Mouse (Mus musculus): ENCODE measurements at regions not wholly inside any gene's neighbourhood (a gene's known extent, or its start where the extent isn't known, plus 50 kb on each side); places are given as distances from the start of the nearest gene placed in this dataset.

DNA sequence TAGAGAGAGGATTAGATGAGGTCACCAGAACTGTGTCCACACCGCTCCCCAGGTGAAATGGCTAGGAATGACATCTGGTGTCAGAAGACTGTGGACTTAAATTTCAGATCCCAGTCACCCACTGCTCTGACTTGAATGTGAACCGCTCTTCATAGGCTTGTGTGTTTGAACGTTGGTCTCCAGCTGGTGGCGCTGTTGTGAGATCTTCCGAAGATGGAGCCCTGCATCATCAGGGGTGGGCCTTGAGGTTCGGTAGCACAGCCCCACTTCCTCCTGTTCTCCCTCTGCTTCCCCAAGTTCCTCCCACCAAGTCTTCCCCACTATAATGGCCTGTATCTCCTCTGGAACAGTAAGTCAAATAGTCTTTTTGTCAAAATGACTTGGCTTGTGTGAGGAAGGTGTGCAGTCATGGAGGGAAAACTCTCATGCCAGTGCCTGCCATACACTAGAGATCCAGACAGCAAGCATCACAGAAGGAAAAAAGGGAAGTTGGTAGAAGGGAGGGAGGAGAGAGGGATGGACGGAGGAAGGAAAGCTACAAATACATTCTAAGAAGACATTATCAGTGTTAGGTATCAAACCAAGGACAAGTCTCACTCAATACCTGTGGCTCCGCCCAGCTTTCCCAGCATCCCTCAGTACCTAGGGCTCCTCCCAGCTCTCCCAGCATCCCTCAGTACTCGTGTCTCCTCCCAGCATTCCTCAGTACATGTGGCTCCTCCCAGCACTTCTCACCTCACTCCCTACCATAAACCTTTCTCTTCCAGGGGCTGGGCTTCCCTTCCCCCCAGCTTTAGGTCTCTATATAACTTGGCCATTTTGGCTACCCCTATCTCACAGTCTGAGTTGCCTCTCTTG is 423.9 kb upstream of the Jarid2 start:
- Histone ChIP-seq H3K36me3 (no peaks in the 10 kb centered on the region), H3K4me1 (no peaks in the 10 kb centered on the region), H3K4me3 (no peak overlapping the region), H3K9ac (no peak overlapping the region), H3K9me3 (no peaks in the 10 kb centered on the region), H3K4me2 (replicated peaks) (no peak overlapping the region), H3K27ac (no peak overlapping the region), H3K27me3 (no peaks in the 10 kb centered on the region)
- ATAC-seq (ENCODE audit: low FRiP score, low read depth) = no peak
- 80% methylated on average over 9 of the region's 9 CpGs for WGBS

DNA sequence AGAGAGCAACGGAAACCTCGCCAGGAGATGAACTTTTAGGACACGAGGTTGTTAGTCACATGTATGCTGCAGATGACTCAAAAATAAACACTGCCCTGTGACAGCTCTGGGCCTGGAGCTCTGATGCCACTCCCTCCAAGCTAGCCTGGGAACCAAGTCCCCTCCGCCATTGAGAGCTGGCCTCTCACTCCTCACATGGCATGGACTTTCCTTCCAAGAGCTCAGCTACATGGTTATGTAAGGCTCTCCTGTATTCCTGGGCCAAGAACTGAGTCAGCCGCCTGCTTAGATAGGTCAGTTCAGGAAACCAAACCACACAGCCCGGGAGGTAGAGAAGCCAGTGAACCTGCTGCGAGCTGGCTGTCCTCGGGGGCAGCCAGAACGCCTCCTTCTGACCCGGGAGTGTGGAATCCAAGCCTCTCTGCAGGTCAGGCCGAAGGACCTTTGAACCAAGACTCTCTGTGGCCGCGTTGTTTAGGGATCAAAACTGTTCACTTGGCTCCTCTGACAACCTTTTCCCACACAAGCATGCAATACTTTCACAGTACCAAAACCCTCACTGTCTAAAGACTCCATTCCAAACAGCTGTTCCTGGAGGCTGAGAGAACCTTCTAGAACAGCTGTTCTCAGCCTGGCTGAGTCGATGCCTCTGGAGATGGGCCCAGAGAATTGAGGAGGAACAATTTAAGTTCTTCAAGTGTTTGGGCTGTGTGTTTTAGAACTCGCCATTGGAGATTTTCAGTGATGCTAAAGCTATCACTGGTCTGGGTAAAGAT is 422.8 kb upstream of the Jarid2 start:
- 89% methylated on average over 15 of the region's 15 CpGs for WGBS
- H3K36me3 ChIP-seq = no peaks in the 10 kb centered on the region
- H3K4me3 ChIP-seq = no peak overlapping the region
- H3K4me1 ChIP-seq = no peaks in the 10 kb centered on the region
- no peak overlapping the region for H3K9ac ChIP-seq
- no peaks in the 10 kb centered on the region for H3K9me3 ChIP-seq
- no peak for ATAC-seq (ENCODE audit: low FRiP score, low read depth)
- no peak overlapping the region for H3K4me2 ChIP-seq (replicated peaks)
- no peak overlapping the region for H3K27ac ChIP-seq
- H3K27me3 ChIP-seq = no peaks in the 10 kb centered on the region

DNA sequence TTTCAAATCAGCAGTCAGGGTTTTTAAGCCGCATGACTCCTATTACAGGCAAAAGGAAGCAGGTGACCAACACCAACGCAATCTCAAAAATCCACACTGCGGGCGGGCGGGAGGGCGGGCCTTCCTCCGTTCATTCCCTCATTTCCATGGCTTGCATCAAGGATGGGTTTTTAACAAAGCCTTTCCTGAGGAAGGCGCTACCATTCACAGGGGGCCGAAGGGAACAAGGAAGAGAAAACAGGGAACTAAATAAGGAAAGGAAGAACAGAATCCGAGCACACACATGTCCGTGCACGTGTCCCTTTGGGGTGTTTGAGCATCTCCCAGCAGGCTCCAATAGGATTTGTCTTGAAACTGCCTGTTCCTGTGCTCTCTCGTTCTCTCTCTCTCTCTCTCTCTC is 421.0 kb upstream of the Jarid2 start:
- no peaks in the 10 kb centered on the region for H3K36me3 ChIP-seq
- no peak overlapping the region for H3K27ac ChIP-seq
- H3K9me3 ChIP-seq = no peaks in the 10 kb centered on the region
- no peaks in the 10 kb centered on the region for H3K27me3 ChIP-seq
- 67% methylated on average over 13 of the region's 13 CpGs for WGBS
- no peak for ATAC-seq (ENCODE audit: low FRiP score, low read depth)
- H3K4me3 ChIP-seq = no peak overlapping the region
- H3K4me1 ChIP-seq = no peaks in the 10 kb centered on the region
- no peak overlapping the region for H3K4me2 ChIP-seq (replicated peaks)
- no peak overlapping the region for H3K9ac ChIP-seq

DNA sequence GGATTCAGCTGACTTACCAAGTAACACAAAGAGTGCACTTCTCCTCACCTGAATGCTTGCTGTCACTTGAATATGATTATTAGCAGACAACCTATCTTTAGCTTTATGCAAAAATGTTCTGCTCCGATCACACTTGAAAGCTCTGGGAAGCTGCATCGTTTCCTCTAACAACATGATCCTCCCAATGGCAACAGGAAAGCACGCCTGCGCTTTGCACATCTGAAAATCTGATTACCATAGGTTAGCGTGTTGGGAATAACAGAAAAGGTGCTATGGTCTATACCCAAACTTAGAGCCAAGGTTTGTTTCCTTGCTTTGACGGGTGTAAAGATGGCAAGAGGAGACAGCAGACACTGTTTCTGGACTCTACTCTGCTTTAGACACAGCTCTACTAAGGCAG is 417.0 kb upstream of the Jarid2 start:
- Histone ChIP-seq H3K27me3 (no peaks in the 10 kb centered on the region), H3K27ac (no peak overlapping the region), H3K4me1 (peaks cover 4% of the 10 kb centered on the region; the same call in 1 of the 2 replicates), H3K4me3 (no peak overlapping the region), H3K9ac (no peak overlapping the region), H3K4me2 (replicated peaks) (no peak overlapping the region), H3K36me3 (no peaks in the 10 kb centered on the region), H3K9me3 (no peaks in the 10 kb centered on the region)
- 87% methylated on average over 6 of the region's 6 CpGs for WGBS
- ATAC-seq (ENCODE audit: low FRiP score, low read depth) = no peak

DNA sequence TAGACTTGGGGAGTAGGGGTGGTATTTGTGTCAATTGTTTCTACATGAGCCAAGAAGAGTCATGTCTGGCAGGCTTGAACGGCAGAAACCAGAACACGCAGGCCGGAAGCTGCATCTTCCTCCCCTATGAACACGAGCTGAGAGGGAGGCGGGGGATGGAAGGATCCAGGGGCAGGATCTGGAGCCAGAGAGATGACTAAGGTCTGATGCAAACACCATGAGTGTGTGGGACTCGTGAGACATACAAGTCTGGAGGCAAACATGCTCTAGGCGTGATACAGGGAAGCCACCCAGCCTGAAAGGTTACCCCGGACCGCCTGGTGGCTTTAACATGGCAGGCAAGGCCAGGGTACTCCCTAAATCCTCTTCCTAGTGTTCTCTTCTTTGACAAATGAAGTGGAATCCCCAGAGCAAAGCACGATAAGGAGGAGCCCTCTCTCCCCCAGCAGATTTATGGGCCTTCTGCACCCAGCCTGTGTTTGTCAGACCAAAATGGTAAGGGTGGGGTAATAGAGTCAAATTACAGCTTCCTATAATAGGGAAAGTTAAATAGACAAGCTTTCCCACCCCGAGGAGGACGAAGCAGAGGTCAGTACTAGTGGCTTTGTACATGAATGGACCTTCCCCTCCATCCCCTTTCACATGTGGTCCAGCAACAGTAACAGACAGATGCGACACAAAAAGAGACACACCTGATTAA is 412.4 kb upstream of the Jarid2 start:
- 72% methylated on average over 13 of the region's 13 CpGs for WGBS
- Histone ChIP-seq H3K36me3 (no peaks in the 10 kb centered on the region), H3K9me3 (no peaks in the 10 kb centered on the region), H3K9ac (no peak overlapping the region), H3K27me3 (no peaks in the 10 kb centered on the region), H3K4me3 (no peak overlapping the region), H3K27ac (no peak overlapping the region), H3K4me2 (replicated peaks) (no peak overlapping the region), H3K4me1 (peaks cover 4% of the 10 kb centered on the region; the same call in 1 of the 2 replicates)
- no peak for ATAC-seq (ENCODE audit: low FRiP score, low read depth)

DNA sequence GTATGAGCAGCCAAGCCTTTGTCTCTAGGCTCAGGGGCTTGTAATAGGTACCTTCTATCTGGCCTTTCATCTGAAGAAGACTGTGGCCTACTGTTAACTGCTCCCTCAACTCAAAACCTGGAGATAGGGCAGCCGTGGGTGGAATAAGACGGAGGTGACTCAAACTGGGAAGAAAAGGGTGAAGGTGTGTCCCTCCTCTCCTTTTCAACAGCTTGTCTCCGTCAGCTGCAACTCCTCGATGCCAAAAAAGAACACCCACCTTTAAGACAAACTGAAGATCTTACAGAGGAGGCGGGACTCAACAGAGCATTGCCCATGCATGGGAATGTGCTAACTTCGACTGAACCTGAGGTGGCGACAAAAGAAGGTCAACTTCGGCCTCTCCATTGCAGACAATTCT is 411.7 kb upstream of the Jarid2 start:
- Histone ChIP-seq H3K27me3 (no peaks in the 10 kb centered on the region), H3K4me3 (no peak overlapping the region), H3K27ac (no peak overlapping the region), H3K4me2 (replicated peaks) (no peak overlapping the region), H3K36me3 (no peaks in the 10 kb centered on the region), H3K9ac (no peak overlapping the region), H3K9me3 (no peaks in the 10 kb centered on the region), H3K4me1 (peaks cover 4% of the 10 kb centered on the region; the same call in 1 of the 2 replicates)
- WGBS = 87% methylated on average over 8 of the region's 8 CpGs
- ATAC-seq (ENCODE audit: low FRiP score, low read depth) = no peak

DNA sequence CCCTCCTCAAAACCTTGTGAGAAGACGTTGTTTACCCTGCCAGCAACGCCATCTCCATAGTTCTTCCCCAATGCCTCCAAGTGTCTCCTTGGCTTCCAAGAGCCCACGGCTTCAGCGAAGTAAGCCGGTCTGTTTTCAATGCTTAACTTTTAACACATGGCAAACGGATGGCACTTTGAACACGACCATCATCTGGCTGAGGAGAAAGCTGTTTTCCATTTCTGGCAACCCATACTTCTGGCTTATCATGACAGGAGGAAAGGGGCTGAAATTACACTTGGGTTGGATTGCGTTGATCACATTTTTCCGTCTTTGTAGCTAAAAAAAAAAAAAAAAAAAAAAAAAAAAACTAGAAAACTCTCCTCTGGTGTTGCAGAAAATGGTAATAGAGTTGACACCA is 410.2 kb upstream of the Jarid2 start:
- 53% methylated on average over 9 of the region's 9 CpGs for WGBS
- no peak for ATAC-seq (ENCODE audit: low FRiP score, low read depth)
- H3K9ac ChIP-seq = no peak overlapping the region
- no peak overlapping the region for H3K4me3 ChIP-seq
- H3K4me1 ChIP-seq = peaks cover 4% of the 10 kb centered on the region; the same call in 1 of the 2 replicates
- no peak overlapping the region for H3K4me2 ChIP-seq (replicated peaks)
- H3K36me3 ChIP-seq = no peaks in the 10 kb centered on the region
- H3K9me3 ChIP-seq = no peaks in the 10 kb centered on the region
- H3K27me3 ChIP-seq = no peaks in the 10 kb centered on the region
- H3K27ac ChIP-seq = no peak overlapping the region

DNA sequence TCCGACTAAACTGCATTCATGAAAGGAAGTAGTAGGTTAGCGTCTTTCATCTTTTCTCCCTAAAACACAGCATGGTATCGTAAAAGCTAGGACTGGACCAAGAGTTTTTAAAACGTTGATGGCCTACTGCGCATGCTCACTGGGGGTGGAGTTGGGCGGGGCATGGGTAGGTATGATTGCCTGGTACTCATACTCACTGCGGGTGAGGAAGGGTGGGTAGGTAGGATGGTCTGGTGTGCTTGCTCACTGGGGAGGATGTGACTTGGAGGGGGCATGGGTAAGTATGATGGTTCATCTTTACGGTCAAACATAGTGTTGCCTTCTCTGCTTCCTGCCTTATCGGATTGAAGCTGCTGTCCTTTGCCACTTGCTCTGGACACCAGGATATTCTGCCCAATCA is 409.8 kb upstream of the Jarid2 start:
- Histone ChIP-seq H3K4me3 (no peak overlapping the region), H3K9me3 (no peaks in the 10 kb centered on the region), H3K4me1 (peaks cover 4% of the 10 kb centered on the region; the same call in 1 of the 2 replicates), H3K36me3 (no peaks in the 10 kb centered on the region), H3K27me3 (no peaks in the 10 kb centered on the region), H3K9ac (no peak overlapping the region), H3K27ac (no peak overlapping the region), H3K4me2 (replicated peaks) (no peak overlapping the region)
- 78% methylated on average over 9 of the region's 9 CpGs for WGBS
- no peak for ATAC-seq (ENCODE audit: low FRiP score, low read depth)

DNA sequence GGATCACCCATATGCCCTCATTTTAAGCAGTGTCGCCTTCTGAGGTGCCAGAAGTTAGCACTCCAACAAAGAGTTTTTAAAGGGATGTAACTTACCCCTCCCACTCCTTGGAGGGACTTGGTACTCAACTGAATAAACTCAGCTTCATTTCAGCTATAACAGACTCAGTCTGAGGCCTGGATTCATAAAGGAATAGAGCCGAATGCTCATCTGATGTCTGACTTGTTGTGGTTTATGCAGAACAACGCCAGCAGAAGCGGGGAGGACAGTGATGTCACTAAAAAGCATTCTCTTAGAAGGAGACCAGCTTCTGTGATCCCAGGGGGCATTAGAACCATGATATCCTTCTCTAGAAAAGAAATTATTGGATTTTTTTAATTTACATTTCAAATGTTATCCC is 409.0 kb upstream of the Jarid2 start:
- Histone ChIP-seq H3K27me3 (no peaks in the 10 kb centered on the region), H3K27ac (no peak overlapping the region), H3K36me3 (no peaks in the 10 kb centered on the region), H3K4me3 (no peak overlapping the region), H3K9me3 (no peaks in the 10 kb centered on the region), H3K4me2 (replicated peaks) (no peak overlapping the region), H3K4me1 (peaks cover 4% of the 10 kb centered on the region; the same call in 1 of the 2 replicates), H3K9ac (no peak overlapping the region)
- WGBS = 91% methylated on average over 4 of the region's 4 CpGs
- ATAC-seq (ENCODE audit: low FRiP score, low read depth) = no peak

DNA sequence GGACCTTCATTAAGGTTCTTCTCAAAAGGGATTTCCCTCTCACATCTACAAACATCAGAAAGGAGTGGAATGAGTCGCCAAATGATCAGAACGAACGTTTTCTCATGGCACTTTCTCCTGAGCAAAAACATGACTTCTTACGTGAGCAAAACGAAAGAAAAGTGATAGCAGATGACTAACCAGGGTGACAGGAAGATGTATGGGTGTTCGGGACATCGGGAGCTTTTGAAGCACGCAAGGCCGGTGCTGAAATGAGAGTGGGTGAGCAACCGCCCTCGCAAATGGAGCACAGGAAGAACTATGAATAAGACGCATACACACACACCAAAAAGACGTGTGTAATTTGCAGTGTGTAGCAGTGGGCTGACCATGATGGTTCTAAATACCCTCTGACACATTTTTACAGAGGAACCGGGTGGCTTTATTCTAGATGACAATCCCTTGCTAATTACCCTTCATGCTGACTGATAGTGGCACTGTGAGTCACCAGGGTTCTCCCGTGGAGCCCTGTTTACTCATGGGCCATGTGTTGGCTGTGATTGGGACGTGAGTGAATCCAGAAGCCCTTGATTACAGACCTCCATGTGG is 408.2 kb upstream of the Jarid2 start:
- Histone ChIP-seq H3K4me3 (no peak overlapping the region), H3K36me3 (no peaks in the 10 kb centered on the region), H3K27ac (no peak overlapping the region), H3K4me2 (replicated peaks) (no peak overlapping the region), H3K9me3 (no peaks in the 10 kb centered on the region), H3K27me3 (no peaks in the 10 kb centered on the region), H3K4me1 (peaks cover 4% of the 10 kb centered on the region; the same call in 1 of the 2 replicates), H3K9ac (no peak overlapping the region)
- no peak for ATAC-seq (ENCODE audit: low FRiP score, low read depth)
- 50% methylated on average over 16 of the region's 16 CpGs for WGBS

DNA sequence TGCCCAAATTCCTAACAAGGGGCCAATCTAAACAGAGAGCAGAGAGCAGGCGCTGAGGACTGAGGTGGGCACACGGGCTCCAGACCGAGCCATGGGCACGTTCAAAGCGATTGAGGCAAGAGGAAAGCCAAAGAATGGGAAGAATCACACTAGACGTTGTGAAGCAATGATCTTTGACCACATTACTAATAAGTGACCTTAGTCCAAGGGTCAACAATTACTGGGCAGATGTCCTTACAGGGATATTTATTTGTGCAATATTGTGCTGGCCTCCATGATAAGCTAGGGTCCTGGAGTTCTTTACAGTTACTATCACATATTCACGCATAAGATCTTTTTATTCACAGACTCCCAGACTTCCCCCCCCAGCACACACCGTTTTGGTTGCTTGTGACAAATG is 400.9 kb upstream of the Jarid2 start:
- no peak overlapping the region for H3K9ac ChIP-seq
- H3K27ac ChIP-seq = no peak overlapping the region
- no peaks in the 10 kb centered on the region for H3K36me3 ChIP-seq
- H3K4me2 ChIP-seq (replicated peaks) = no peak overlapping the region
- no peaks in the 10 kb centered on the region for H3K9me3 ChIP-seq
- 87% methylated on average over 8 of the region's 8 CpGs for WGBS
- no peak overlapping the region for H3K4me3 ChIP-seq
- H3K4me1 ChIP-seq = peaks cover 22% of the 10 kb centered on the region
- H3K27me3 ChIP-seq = no peaks in the 10 kb centered on the region
- no peak for ATAC-seq (ENCODE audit: low FRiP score, low read depth)

DNA sequence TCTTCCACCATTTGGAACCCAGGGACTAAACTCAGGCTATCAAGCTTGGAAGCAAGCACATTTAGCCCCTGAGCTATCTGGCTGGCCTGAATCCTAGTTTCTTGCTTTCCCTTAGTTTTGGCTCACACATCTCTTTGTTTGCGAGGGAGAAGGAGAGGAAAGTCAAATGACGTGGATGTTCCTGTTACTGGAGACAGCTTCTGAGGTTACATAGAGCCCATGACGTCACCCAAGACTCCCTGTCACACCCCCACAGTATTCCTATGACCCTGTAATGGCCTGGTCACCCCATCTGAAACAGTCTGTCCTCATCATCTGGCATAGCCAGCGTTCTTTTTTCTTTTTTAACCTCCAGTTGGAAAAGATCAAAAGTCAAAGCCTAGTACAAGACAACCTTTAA is 400.1 kb upstream of the Jarid2 start:
- H3K36me3 ChIP-seq = no peaks in the 10 kb centered on the region
- no peak for ATAC-seq (ENCODE audit: low FRiP score, low read depth)
- 0 out of 2 replicates have a peak overlapping the region, but pooled peaks have one; percentile 22 for H3K27ac ChIP-seq

More for the DNA sequence above, 400.1 kb upstream of the Jarid2 start:
- Histone ChIP-seq H3K4me3 (no peak overlapping the region), H3K4me2 (replicated peaks) (no peak overlapping the region), H3K4me1 (peaks cover 22% of the 10 kb centered on the region), H3K9ac (no peak overlapping the region), H3K27me3 (no peaks in the 10 kb centered on the region), H3K9me3 (no peaks in the 10 kb centered on the region)
- 47% methylated on average over 4 of the region's 4 CpGs for WGBS
